Mouse (Mus musculus): Measurements from ENCODE around the gene Aldh16a1. TPM values are rescaled to one million over a fixed set of nuclear protein-coding genes. Genes with fewer than 3 reads are reported as not detected.

The Aldh16a1 gene
- total RNA-seq (2021): 10 to 100 TPM; 62.7 to 76.7 TPM
- long read RNA-seq, experiment 1, full-length matches to known transcripts: 70 of 103 reads
- long read RNA-seq, experiment 1, partial matches to known transcripts: 9 of 103 reads
- long read RNA-seq, experiment 1, other reads (novel, unspliced or antisense): 24 of 103 reads
- long read RNA-seq, experiment 2, transcript Aldh16a1-206 (17 exons, 3,537 nt): major isoform, 9 of 15 reads
- long read RNA-seq, experiment 2, partial matches to known transcripts: 2 of 15 reads
- long read RNA-seq, experiment 2, other reads (novel, unspliced or antisense): 4 of 15 reads

DNA sequence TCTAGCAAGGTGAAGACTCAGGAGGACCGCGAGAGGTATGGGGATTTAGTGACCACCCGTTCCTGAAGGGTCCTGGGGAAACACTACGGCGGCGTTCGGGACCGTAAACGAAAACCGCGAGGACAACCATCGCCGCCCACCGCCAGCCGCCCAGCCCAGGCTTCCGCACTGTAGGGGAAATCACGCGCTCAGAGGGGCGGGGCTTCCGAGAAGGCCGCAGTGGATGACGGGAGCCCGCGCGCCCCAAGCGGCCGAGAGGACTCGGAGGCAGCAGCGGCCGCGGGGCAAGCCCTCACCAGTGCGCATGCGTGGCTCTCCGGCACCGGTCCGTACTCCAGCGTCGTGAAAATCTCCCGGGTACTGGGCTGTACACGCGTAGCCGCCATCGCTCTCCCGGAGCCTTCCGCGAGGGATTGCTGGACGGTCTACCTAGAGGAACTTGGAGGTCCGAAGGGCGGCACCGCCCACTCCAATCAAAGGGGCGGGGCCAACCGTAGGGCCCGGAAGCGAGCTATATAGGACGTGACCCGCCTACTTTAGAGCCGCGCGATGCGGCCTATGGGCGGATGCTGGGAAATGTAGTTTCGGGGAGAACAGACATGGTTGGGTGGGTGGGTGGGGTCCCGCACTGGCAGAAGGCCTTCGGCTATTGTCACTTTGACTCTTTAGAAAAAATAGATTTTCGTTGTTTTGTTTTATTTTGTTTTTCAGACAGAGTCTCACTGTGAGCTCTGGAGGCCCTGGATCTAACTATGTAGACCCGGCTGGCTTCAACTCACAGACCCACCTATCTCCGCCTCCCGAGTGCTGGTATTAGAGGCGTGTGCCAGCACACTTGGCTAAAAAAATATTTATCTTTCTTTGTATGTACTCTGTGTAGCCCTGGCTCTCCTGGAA, at the start of gene Aldh16a1, which contains the start of gene Pih1d1:
Aldh16a1 (minus strand) TSS at position 489 of the 897 bp plus-strand sequence.
Pih1d1 (plus strand) TSS at position 208 of the 897 bp plus-strand sequence.
- peak; percentile 97 to 98 for DNase-seq

GRCm38 (mm10) chr7:45202654-45203053, 48.3 kb upstream of the Aldh16a1 start:
- no peak for DNase-seq

DNA sequence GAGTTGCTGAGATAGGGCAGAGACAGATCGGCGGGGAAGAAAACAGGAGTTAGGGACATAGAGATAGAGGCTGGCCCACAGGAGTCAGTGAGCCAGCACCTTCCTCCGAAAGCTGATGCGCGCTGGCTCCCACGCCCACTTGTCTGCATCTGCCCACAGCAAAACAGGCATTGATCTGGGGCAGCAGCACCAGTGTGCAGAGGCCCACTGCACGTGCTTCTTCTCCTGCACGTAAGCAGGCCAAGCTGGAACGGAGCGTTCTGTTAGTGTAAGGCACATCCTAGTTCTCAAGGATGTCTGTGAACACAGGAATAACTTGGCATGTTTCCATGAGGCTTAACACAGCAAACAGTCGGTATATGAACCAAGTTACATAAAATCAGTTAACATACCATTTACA, 44.6 kb upstream of the Aldh16a1 start:
- DNase-seq: no peak

- peak; percentile 86 for DNase-seq
Observed at GRCm38 (mm10) chr7:45198435-45198834, 44.1 kb upstream of the Aldh16a1 start.

DNA sequence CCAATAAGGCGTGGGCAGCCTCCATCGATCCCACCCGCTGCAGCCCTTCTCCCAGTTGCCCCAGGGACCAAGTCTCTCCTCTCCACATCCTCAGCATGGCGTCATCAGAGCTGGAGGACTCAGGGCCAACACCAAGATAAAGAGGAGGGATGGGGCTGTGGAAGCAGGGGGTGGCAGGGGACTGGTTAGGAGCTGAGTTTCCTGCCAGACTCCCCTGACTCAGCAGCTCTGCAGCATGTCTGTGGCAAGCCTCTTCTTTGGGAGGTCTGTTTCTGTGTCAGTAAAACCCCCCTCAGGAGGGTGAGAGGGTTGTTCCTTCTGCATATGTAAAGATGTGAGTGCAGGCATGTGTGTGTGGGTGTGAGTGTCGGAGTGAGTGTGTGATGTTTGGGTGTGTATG, 42.6 kb upstream of the Aldh16a1 start:
- no peak for DNase-seq

DNA sequence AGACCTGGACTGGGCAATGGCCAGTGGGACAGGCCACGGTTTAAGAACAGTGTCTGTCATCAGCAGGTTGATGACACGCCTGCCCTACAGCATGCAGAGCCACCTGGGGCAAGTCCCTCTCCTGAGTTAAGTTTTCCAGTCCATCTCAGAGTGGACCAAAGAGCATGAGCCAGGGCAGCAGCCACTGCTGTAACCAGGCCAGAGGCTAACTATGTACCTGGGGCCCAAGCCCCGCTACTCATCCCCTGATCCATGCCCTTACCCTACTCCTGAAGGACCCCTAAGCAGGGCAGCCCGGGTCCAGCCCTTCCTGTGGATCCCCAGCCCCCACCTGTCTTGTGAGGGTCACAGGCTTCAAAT, 41.8 kb upstream of the Aldh16a1 start:
- no peak for DNase-seq

GRCm38 (mm10) chr7:45195341-45196175, 41.2 kb upstream of the Aldh16a1 start:
- DNase-seq: no peak

DNA sequence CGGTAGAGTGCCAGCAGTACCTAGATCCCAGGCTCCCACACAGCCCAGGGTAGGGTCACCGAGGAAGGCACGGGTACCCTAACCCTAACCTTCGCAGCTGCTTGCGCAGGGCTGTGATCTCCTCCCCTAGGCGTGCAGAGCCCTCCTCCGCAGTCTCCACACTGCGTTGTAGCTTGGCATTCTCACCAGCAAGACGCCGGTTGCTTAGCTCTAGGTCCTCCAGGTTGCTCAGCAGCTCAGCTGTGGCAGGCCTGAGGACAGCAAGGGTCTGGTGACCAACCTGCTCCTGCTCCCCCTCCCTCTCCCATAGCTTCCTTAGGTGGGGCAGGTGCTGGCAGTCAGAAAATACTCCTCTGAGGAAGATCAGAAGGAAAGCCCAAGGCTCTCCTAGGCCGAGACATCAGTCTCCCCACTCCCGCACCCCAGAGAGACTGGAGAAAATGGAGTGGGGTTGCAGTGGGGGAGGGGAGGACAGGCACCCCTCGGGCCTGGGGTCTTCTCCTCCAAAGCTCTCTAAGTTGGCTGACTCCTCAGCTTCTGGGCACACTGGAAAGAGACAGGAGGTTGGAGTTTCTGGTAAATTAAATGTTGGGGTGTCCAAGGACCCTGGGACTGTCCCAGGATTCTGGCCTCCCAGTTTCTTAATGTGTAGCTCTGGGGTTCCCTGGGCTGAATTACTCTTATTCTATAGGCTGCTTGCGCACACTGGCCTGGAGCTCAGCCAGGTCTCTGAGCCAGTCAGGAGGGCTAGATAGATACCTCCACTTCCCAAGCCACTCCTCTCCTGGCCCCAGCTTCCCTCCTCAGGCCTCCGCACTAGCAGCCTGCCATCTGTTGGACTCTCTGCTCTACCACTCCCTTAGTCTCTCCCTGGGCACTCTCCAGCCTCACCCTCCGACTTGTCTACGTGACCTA, 39.7 kb upstream of the Aldh16a1 start:
- DNase-seq: no peak

GRCm38 (mm10) chr7:45193406-45193805, 39.0 kb upstream of the Aldh16a1 start:
- DNase-seq: no peak

- DNase-seq: no peak
Observed at GRCm38 (mm10) chr7:45192585-45193310, 38.4 kb upstream of the Aldh16a1 start.

DNA sequence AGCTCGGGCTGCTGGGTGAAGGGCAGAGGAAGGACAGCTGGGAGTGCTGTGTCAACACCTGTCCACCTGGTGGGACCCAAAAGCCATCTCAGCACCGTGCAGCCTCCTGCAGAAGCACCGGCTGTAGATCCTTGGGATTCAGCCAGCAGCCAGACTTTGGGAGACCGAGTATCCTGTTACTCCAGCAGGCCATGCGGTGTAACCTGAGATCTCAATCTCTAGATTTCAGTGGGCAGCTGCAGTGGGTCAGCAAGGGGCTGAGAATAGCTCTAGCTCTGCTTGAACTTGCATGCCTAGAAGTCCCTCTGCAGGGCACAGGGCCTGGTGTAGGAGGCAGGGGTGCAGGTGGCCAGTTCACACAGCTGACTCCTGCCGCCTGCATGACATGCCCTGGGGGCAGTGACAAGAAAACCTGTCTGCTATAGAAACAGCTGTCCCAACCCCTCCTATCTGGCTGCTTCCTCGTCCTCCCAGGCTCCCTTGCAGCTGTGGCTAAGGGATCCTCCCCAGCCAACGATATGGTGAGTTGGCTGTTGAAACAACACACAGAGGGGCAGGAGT, 37.5 kb upstream of the Aldh16a1 start:
- DNase-seq: no peak

DNA sequence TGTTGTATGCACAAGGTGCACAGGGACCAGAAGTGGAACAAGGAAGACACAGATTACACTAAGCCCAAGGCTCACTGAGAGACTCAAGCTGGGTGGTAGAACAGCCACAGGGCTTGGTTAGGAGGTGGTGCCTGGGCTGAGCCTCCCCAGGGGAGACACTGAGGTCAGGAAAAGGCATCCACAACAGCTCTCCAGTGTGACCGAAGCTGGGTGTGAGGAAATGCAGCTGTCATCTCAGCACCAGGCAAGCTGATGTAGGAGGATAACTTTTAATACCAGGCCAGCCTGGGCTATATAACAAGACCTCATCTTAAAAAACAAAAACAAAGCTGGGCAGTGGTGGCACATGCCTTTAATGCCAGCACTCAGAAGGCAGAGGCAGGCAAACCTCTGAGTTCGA, 36.8 kb upstream of the Aldh16a1 start:
- no peak for DNase-seq

GRCm38 (mm10) chr7:45190186-45190585, 35.8 kb upstream of the Aldh16a1 start:
- DNase-seq: no peak

DNA sequence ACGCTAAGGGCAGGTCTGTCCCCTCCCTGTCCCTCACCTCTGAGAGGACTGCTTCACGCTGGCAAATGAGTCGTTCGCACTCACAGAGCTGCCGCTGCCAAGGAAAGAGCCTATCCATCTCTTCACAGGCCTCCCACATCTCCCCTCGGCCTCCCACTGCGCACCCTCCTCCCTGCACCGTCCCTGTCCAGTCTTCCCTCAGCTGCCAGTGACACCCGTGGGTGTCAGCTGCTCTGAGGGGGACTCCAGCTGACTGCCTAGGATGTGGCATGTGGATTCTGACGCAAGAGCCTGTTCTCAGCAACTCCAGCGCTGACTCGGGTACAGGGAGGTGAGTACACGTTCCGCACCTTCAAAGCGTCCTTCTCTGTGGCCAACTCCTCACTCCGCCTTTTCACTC, 35.2 kb upstream of the Aldh16a1 start:
- no peak for DNase-seq

- no peak for DNase-seq
Observed at GRCm38 (mm10) chr7:45185921-45186320, 31.5 kb upstream of the Aldh16a1 start.

DNA sequence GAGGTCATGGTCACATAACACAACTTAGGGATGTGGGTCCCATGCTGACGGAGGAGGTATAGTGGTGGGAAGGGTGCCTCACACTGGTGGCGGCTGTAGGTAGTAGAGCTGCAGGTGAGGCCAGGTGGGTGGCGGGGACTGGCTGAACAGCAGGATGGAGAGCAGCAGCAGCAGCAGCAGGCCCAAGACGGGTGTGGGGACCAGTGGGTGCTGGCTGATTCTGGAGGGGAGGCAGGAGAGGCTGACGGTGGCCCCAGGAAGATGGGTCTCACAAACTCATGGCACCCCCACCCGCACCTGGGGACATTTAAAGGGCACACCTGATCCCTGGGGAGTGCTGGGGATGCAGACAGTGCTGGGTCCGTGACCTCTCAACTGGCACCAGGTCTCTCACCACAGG, 29.3 kb upstream of the Aldh16a1 start:
- DNase-seq: no peak

GRCm38 (mm10) chr7:45182606-45183005, 28.2 kb upstream of the Aldh16a1 start:
- DNase-seq: no peak

DNA sequence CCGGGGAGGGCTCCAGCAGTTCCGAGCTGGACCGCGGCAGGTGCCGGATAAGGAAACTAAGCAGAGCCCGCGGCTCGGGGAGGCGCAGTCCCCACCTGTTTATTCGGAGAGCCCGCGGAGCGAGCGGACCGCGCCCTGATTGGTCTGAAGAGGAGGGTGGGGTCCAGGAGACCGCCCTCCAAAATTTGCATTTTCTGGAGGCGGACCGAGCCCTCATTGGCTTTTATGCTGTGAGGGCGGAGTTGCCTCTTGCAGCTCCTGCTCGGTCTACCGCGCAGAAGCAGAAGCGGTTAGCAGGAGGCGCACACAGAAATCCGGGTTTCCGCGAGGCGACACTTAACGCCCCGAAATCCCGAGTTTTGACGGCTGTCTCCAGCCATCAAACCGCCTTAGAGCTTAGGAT, 27.8 kb upstream of the Aldh16a1 start:
- peak; percentile 93 for DNase-seq

DNA sequence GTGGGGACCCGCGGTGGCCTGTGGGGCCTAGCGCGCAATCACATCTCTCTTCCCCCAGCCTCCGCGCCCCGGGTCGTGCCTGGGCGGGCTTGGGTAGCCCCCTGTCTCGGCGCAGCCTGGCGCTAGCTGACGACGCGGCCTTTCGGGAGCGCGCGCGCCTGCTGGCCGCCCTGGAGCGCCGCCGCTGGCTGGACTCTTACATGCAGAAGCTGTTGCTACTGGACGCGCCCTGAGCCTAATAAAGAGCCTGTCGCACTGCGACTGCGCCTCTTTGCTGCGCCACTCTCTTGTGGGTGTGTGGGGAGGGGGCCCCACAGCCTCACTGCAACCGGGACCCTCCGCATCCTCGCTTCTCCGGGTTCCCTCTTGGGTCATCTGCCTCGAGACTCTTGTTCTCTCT, 27.2 kb upstream of the Aldh16a1 start:
- DNase-seq: peak in 1 of 2 experiments; percentile 22

GRCm38 (mm10) chr7:45180896-45181477, 26.6 kb upstream of the Aldh16a1 start, which contains the start of gene Pth2:
Pth2 (plus strand) TSS chr7:45180995.
- DNase-seq: no peak
